In the genomic region with DNA sequence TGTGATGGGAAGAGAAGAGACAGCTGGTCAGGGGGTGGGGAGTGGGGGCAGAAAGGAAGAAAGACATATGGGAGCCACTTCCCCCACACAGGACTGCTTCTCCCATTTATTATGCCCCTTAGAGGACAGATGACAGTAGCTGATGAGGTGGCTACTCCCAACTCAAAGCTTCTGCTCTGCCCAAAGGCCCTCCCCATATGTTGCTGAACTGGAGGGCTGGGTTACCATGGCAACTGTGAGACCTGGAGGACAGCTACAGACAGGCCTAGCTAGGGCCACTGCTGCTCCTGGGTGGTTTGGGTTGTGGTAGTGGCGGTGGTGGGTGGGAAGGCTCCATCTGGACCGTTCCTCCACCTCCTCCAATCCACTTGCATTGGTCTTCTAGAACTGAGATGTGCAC, we compare ENCODE assay signal across 10 mouse cellular contexts. TPM values are rescaled to one million over a fixed set of nuclear protein-coding genes. Genes with fewer than 3 reads are reported as not detected.
DNase-seq lines count a peak whose midpoint lies in the region; ATAC-seq lines count a peak whose summit lies in the region.
"Had no signal": no experiment of that assay in that cellular context is flagged by ENCODE, and none has a peak within 500 bp of the region (broad histone marks: within the 10 kb centered on the region; RNA-seq: fewer than 3 reads in every experiment).

No protein-coding gene starts in this region.

- H3K4me1 ChIP-seq in neural tube, embryonic 14.5 days (ENCODE audit: control insufficient read depth, insufficient read depth, low read length): no peaks in the 10 kb centered on the region

- H3K4me3 ChIP-seq in neural tube, embryonic 14.5 days (ENCODE audit: low read depth, low read length): no peak overlapping the region

- WGBS in neural tube, embryonic 14.5 days: 24% methylated on average over 2 of the region's 2 CpGs

- DNase-seq in embryo, embryonic 10 days (ENCODE audit: low spot score): peak; percentile 76
- DNase-seq in forelimb bud, embryonic 11.5 days (ENCODE audit: low read depth, low spot score): peak; percentile 13
- peak; percentile 56 for DNase-seq in left cerebral cortex, adult 11 months (ENCODE audit: low spot score)
- DNase-seq in thymus, postnatal 10 days (ENCODE audit: low spot score in 2 of 2): no peak
- no peak for DNase-seq in cerebellum, postnatal 25 days

- no peaks in the 10 kb centered on the region for H3K36me3 ChIP-seq in neural tube, embryonic 14.5 days (ENCODE audit: control insufficient read depth, insufficient read depth, low read length)

- no peaks in the 10 kb centered on the region for H3K9me3 ChIP-seq in neural tube, embryonic 14.5 days (ENCODE audit: control insufficient read depth, low read length)

- no peak overlapping the region for H3K27ac ChIP-seq in neural tube, embryonic 14.5 days (ENCODE audit: low read depth, low read length)

- no peak overlapping the region for H3K9ac ChIP-seq in neural tube, embryonic 14.5 days (replicated peaks; ENCODE audit: low read depth, low read length)

- no peak overlapping the region for H3K4me2 ChIP-seq in neural tube, embryonic 14.5 days (ENCODE audit: low read depth, low read length)

- peak; percentile 42 for ATAC-seq in neural tube, embryonic 14.5 days (ENCODE audit: low read depth)
- no peak for ATAC-seq in monocyte, adult 5-6 weeks (replicated peaks; ENCODE audit: insufficient number of reproducible peaks, low FRiP score, low TSS enrichment, poor library complexity, severe bottlenecking)
- no peak for ATAC-seq in cerebellum, adult (ENCODE audit: insufficient number of reproducible peaks, low FRiP score, low TSS enrichment)

- no peaks in the 10 kb centered on the region for H3K27me3 ChIP-seq in neural tube, embryonic 14.5 days (ENCODE audit: control insufficient read depth, insufficient read depth, low read length)

RNA-seq across cellular contexts. Expression of gene Nrl, which starts 5.9 kb away (rescaled TPM):
- polyA plus RNA-seq in neural tube, embryonic 14.5 days (2014; fragmentation: Nextera tagmentation; extraction: Ambion mirVana): 0.13 and 0.20 TPM in 2 replicates
- total RNA-seq in monocyte, adult 5-6 weeks (2017): not detected in 3 replicates
- total RNA-seq: gastrocnemius, adult 8-10 months had no signal
- polyA plus RNA-seq: small intestine, adult 2 months had no signal

RNA-seq across cellular contexts. Expression of gene Cpne6, which starts 8.7 kb away (rescaled TPM):
- polyA plus RNA-seq in neural tube, embryonic 14.5 days (2014; fragmentation: Nextera tagmentation; extraction: Ambion mirVana): 13.3 and 16.3 TPM in 2 replicates
- total RNA-seq in monocyte, adult 5-6 weeks (2017): not detected in 3 replicates
- total RNA-seq: gastrocnemius, adult 8-10 months had no signal
- polyA plus RNA-seq: small intestine, adult 2 months had no signal

RNA-seq across cellular contexts. Expression of gene Pck2, which starts 21.2 kb away (rescaled TPM):
- polyA plus RNA-seq in neural tube, embryonic 14.5 days (2014; fragmentation: Nextera tagmentation; extraction: Ambion mirVana): 17.6 and 19.5 TPM in 2 replicates
- 17.3 to 21.1 TPM (median 18.2 TPM) in 3 replicates for total RNA-seq in monocyte, adult 5-6 weeks (2017)

RNA-seq across cellular contexts. Expression of gene Carmil3, which starts 28.4 kb away (rescaled TPM):
- 28.5 and 46.2 TPM in 2 replicates for polyA plus RNA-seq in neural tube, embryonic 14.5 days (2014; fragmentation: Nextera tagmentation; extraction: Ambion mirVana)
- total RNA-seq in monocyte, adult 5-6 weeks (2017): not detected in 3 replicates

RNA-seq across cellular contexts. Expression of gene Dhrs4, which starts 40.3 kb away (rescaled TPM):
- polyA plus RNA-seq in neural tube, embryonic 14.5 days (2014; fragmentation: Nextera tagmentation; extraction: Ambion mirVana): 7.6 and 16.7 TPM in 2 replicates
- 29.7 to 79.0 TPM (median 63.6 TPM) in 3 replicates for total RNA-seq in monocyte, adult 5-6 weeks (2017)

Comparison
In these comparisons a context has a peak if more than half of its experiments do, and no peak if none do; other contexts are left out.
1. DNase-seq: peak in embryo, embryonic 10 days (single experiment), forelimb bud, embryonic 11.5 days (single experiment) and left cerebral cortex, adult 11 months (single experiment); none in thymus, postnatal 10 days (0 of 2) and cerebellum, postnatal 25 days (0 of 2).